ENCODE assay signal across 10 mouse cellular contexts in genomic region chr16:42947016-42947415, GRCm38 (mm10).
A peak's percentile ranks its signal among the peaks of the same experiment; 100 is the strongest.
DNase-seq lines count a peak whose midpoint lies in the region; ATAC-seq and TF ChIP-seq lines count a peak whose summit lies in the region.
"Had no signal": no experiment of that assay in that cellular context is flagged by ENCODE, and none has a peak within 500 bp of the region (broad histone marks: within the 10 kb centered on the region; RNA-seq: fewer than 3 reads in every experiment).

No protein-coding gene starts in this region.

- H3K36me3 ChIP-seq in forebrain, embryonic 11.5 days (ENCODE audit: control insufficient read depth, insufficient read depth, low read length): no peaks in the 10 kb centered on the region
- no peaks in the 10 kb centered on the region for H3K36me3 ChIP-seq in forebrain, embryonic 16.5 days (ENCODE audit: control insufficient read depth, insufficient read depth)
- H3K36me3 ChIP-seq: limb, embryonic 15.5 days had no signal

- H3K27me3 ChIP-seq in forebrain, embryonic 11.5 days (ENCODE audit: control insufficient read depth, insufficient read depth, low read length): no peaks in the 10 kb centered on the region
- H3K27me3 ChIP-seq in forebrain, embryonic 16.5 days (replicated peaks; ENCODE audit: control insufficient read depth, insufficient read depth, low read length): no peaks in the 10 kb centered on the region
- H3K27me3 ChIP-seq: limb, embryonic 15.5 days had no signal

- no peak for TF ChIP-seq CTCF in left cerebral cortex, adult 2 months (IDR thresholded peaks at IDR 0.05)

- peak; percentile 47 for DNase-seq in forebrain, embryonic 11.5 days (ENCODE audit: low spot score)
- peak; percentile 13 to 69 for DNase-seq in layer of hippocampus, adult 18-20 months (ENCODE audit: low spot score in 2 of 2)
- DNase-seq in layer of hippocampus, postnatal 25 days (ENCODE audit: extremely low spot score in 1 of 2, low spot score in 1 of 2): no peak
- peak; percentile 50 for DNase-seq in embryo, embryonic 10.5 days (ENCODE audit: low spot score)
- peak in 1 of 2 experiments; percentile 19 for DNase-seq in left cerebral cortex, adult 2 months (ENCODE audit: extremely low spot score in 1 of 2, low spot score in 2 of 2)
- no peak for DNase-seq in urinary bladder, postnatal 36 days (ENCODE audit: low spot score in 2 of 2)
- DNase-seq in adrenal gland, postnatal 25 days: no peak
- DNase-seq: heart, postnatal 4 days had no signal

- WGBS in forebrain, embryonic 11.5 days: 18% methylated on average over 4 of the region's 4 CpGs
- 9% methylated on average over 4 of the region's 4 CpGs for WGBS in forebrain, embryonic 16.5 days

- no peak; the same call in 1 of the 2 replicates for ATAC-seq in forebrain, embryonic 11.5 days (replicated peaks; ENCODE audit: low FRiP score)
- no peak for ATAC-seq in forebrain, embryonic 16.5 days

- H3K9me3 ChIP-seq in forebrain, embryonic 11.5 days (ENCODE audit: control insufficient read depth, low read length): no peaks in the 10 kb centered on the region
- H3K9me3 ChIP-seq in forebrain, embryonic 16.5 days (ENCODE audit: control insufficient read depth, low read length): no peaks in the 10 kb centered on the region
- H3K9me3 ChIP-seq: limb, embryonic 15.5 days had no signal

- no peak overlapping the region for H3K9ac ChIP-seq in forebrain, embryonic 11.5 days (ENCODE audit: low read length)
- H3K9ac ChIP-seq in forebrain, embryonic 16.5 days (replicated peaks; ENCODE audit: low read depth, low read length): no peak overlapping the region
- H3K9ac ChIP-seq: limb, embryonic 15.5 days had no signal

- H3K27ac ChIP-seq in forebrain, embryonic 11.5 days (ENCODE audit: low read depth, low read length): no peak overlapping the region
- no peak overlapping the region for H3K27ac ChIP-seq in forebrain, embryonic 16.5 days (ENCODE audit: low read length)
- peak overlapping the region; percentile 69 for H3K27ac ChIP-seq in left cerebral cortex, adult 2 months
- H3K27ac ChIP-seq: limb, embryonic 15.5 days had no signal

- no peak overlapping the region for H3K4me3 ChIP-seq in forebrain, embryonic 11.5 days (ENCODE audit: low read depth, low read length)
- H3K4me3 ChIP-seq in forebrain, embryonic 16.5 days (replicated peaks; ENCODE audit: low read length): no peak overlapping the region
- H3K4me3 ChIP-seq in left cerebral cortex, adult 2 months: no peak overlapping the region
- H3K4me3 ChIP-seq: limb, embryonic 15.5 days had no signal

- intact Hi-C loops in left cerebral cortex, adult 2 months (cut with DNase I): no loop called here

- 0 out of 2 replicates have a peak, but pooled peaks cover 2% of the 10 kb centered on the region for H3K4me1 ChIP-seq in forebrain, embryonic 11.5 days (replicated peaks; ENCODE audit: control insufficient read depth, insufficient read depth, low read length)
- H3K4me1 ChIP-seq in forebrain, embryonic 16.5 days (replicated peaks; ENCODE audit: control insufficient read depth, insufficient read depth, low read length): peaks cover 3% of the 10 kb centered on the region; the same call in 1 of the 2 replicates
- H3K4me1 ChIP-seq: limb, embryonic 15.5 days had no signal

- H3K4me2 ChIP-seq in forebrain, embryonic 11.5 days (ENCODE audit: low read depth, low read length, severe bottlenecking): no peak overlapping the region
- H3K4me2 ChIP-seq in forebrain, embryonic 16.5 days (ENCODE audit: low read length): no peak overlapping the region
- H3K4me2 ChIP-seq: limb, embryonic 15.5 days had no signal

Comparison
In these comparisons a context has a peak if more than half of its experiments do, and no peak if none do; other contexts are left out.
1. DNase-seq: peak in forebrain, embryonic 11.5 days (single experiment), layer of hippocampus, adult 18-20 months (2 of 2) and embryo, embryonic 10.5 days (single experiment); none in layer of hippocampus, postnatal 25 days (0 of 2), urinary bladder, postnatal 36 days (0 of 2) and adrenal gland, postnatal 25 days (single experiment).